Mouse (Mus musculus) frontal cortex, postnatal 25 days (tissue): ENCODE results near the gene Tgif2lx1.
"Not testable (repeated sequence)": the region's sequence is repeated elsewhere in the genome, so short reads cannot be mapped to it uniquely, and the experiment has no call there.

Experiments
- DNase-seq, 2 experiments: peaks; one replicate each; pipeline ENCODE4 v3.0.0; 2022; ENCODE audit warnings: low spot score in 2 of 2

Tgif2lx1 gene

DNA sequence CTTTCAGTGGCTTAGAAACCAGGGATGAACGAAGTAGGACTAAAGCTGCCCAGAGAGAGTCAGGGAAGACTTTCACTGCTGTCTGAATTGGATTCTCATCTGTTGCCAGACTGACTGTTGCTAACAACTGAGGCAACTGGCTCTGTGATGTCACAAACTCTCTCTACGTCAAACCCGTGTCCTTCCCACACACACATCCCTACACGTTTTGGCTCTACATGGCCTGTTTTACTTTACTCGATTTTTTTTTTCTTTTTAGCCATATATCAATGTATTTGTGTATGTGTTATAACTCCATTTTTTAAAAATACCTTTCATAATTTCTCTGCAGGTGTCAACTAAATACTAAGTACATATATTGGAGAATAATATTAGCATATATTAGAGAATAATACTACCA, at the start of gene Tgif2lx1:
Gene Tgif2lx1 (minus strand): TSS at position 101 of the 400 bp plus-strand sequence.
- not testable (repeated sequence) for DNase-seq
